20 mouse cellular contexts compared by ENCODE assay signal in genomic region chr1:14595961-14596360, GRCm38 (mm10).
DNase-seq lines count a peak whose midpoint lies in the region; ATAC-seq and TF ChIP-seq lines count a peak whose summit lies in the region.
"Had no signal": no experiment of that assay in that cellular context is flagged by ENCODE, and none has a peak within 500 bp of the region (broad histone marks: within the 10 kb centered on the region; RNA-seq: fewer than 3 reads in every experiment).

No protein-coding gene starts in this region.

- H3K9ac ChIP-seq in liver, adult 2 months (ENCODE audit: low read depth, low read length), result no peak overlapping the region
- no peak overlapping the region for H3K9ac ChIP-seq in liver, embryonic 12.5 days
- H3K9ac ChIP-seq: forebrain, postnatal 0 days; hindbrain, embryonic 15.5 days; lung, embryonic 15.5 days had no signal

- H3K9me3 ChIP-seq in liver, embryonic 12.5 days (replicated peaks), result no peaks in the 10 kb centered on the region
- H3K9me3 ChIP-seq: embryonic facial prominence, embryonic 10.5 days; heart, embryonic 10.5 days; hindbrain, embryonic 15.5 days; lung, embryonic 15.5 days; midbrain, embryonic 10.5 days had no signal

- H3K27ac ChIP-seq in liver, adult 2 months (replicated peaks; ENCODE audit: insufficient read depth, low read depth, low read length), result no peak overlapping the region
- H3K27ac ChIP-seq in liver, embryonic 12.5 days, result no peak overlapping the region
- H3K27ac ChIP-seq: embryonic facial prominence, embryonic 10.5 days; heart, embryonic 10.5 days; hindbrain, embryonic 15.5 days; lung, embryonic 15.5 days; midbrain, embryonic 10.5 days had no signal

- no peak for TF ChIP-seq CTCF in liver, adult 2 months (IDR thresholded peaks at IDR 0.05; ENCODE audit: low read depth, low read length)

- no peaks in the 10 kb centered on the region for H3K79me2 ChIP-seq in liver, adult 2 months (ENCODE audit: control insufficient read depth, insufficient read depth, low read length)

- WGBS in liver, adult 2 months, result 55% methylated on average over 1 of the region's 1 CpGs
- WGBS in liver, embryonic 12.5 days (ENCODE audit: insufficient replicate concordance), result 6% methylated on average over 1 of the region's 1 CpGs

- H3K27me3 ChIP-seq in liver, adult 2 months (ENCODE audit: control insufficient read depth, insufficient read depth, low read length), result no peaks in the 10 kb centered on the region
- H3K27me3 ChIP-seq in liver, embryonic 12.5 days (replicated peaks), result no peaks in the 10 kb centered on the region
- H3K27me3 ChIP-seq: hindbrain, embryonic 15.5 days; lung, embryonic 15.5 days had no signal

- no peak overlapping the region for H3K4me3 ChIP-seq in liver, adult 2 months (ENCODE audit: insufficient read depth, low read depth, low read length)
- H3K4me3 ChIP-seq in liver, embryonic 12.5 days, result no peak overlapping the region
- H3K4me3 ChIP-seq: embryonic facial prominence, embryonic 10.5 days; heart, embryonic 10.5 days; hindbrain, embryonic 15.5 days; lung, embryonic 15.5 days; midbrain, embryonic 10.5 days had no signal

- no peak for ATAC-seq in liver, embryonic 12.5 days
- peak; percentile 94 for ATAC-seq in neutrophil, adult 5-6 weeks (ENCODE audit: extremely low read depth, insufficient number of reproducible peaks, low FRiP score, poor library complexity, severe bottlenecking)
- ATAC-seq: CD4-positive, CD25-positive, alpha-beta regulatory T cell, adult 4 months; forebrain, postnatal 0 days; intestine, postnatal 0 days had no signal

- no peak for TF ChIP-seq POLR2A in liver, adult 2 months (IDR thresholded peaks at IDR 0.05; ENCODE audit: extremely low read depth, insufficient read depth, low read length)

- H3K36me3 ChIP-seq in liver, adult 2 months (ENCODE audit: control insufficient read depth, insufficient read depth, low read length), result no peaks in the 10 kb centered on the region
- no peaks in the 10 kb centered on the region for H3K36me3 ChIP-seq in liver, embryonic 12.5 days
- H3K36me3 ChIP-seq: embryonic facial prominence, embryonic 10.5 days; heart, embryonic 10.5 days; hindbrain, embryonic 15.5 days; lung, embryonic 15.5 days; midbrain, embryonic 10.5 days had no signal

- no peaks in the 10 kb centered on the region for H3K4me1 ChIP-seq in liver, adult 2 months (ENCODE audit: control insufficient read depth, insufficient read depth, low read length)
- no peaks in the 10 kb centered on the region for H3K4me1 ChIP-seq in liver, embryonic 12.5 days
- H3K4me1 ChIP-seq: embryonic facial prominence, embryonic 10.5 days; heart, embryonic 10.5 days; hindbrain, embryonic 15.5 days; lung, embryonic 15.5 days; midbrain, embryonic 10.5 days had no signal

- peak; percentile 15 for DNase-seq in liver, adult 2 months (ENCODE audit: extremely low read depth, low read depth, low spot score)
- peak; percentile 45 to 52 for DNase-seq in B cell, adult 2 months
- DNase-seq in c-Kit-positive CD71-negative TER-119-negative erythroid progenitor cells, embryonic 14.5 days (ENCODE audit: low read depth), result peak; percentile 9
- no peak for DNase-seq in urinary bladder, adult 18-20 months (ENCODE audit: low spot score in 2 of 2)
- DNase-seq in gastrocnemius, postnatal 10 days, result no peak
- DNase-seq: adrenal gland, adult 8-10 months; cerebellum, adult 11-12 months; cerebellum, postnatal 25 days; forebrain, postnatal 0 days; heart, postnatal 14 days; kidney, postnatal 10 days had no signal

- no peak overlapping the region for H3K4me2 ChIP-seq in liver, embryonic 12.5 days
- H3K4me2 ChIP-seq: hindbrain, embryonic 15.5 days; lung, embryonic 15.5 days had no signal

Comparison
In these comparisons a context has a peak if more than half of its experiments do, and no peak if none do; other contexts are left out.
1. DNase-seq: peak in liver, adult 2 months (single experiment), B cell, adult 2 months (2 of 2) and c-Kit-positive CD71-negative TER-119-negative erythroid progenitor cells, embryonic 14.5 days (single experiment); none in urinary bladder, adult 18-20 months (0 of 2) and gastrocnemius, postnatal 10 days (single experiment).